Mouse (Mus musculus) cortical plate, adult 2 months (tissue): Measurements from ENCODE around the gene Xlr5c.

ENCODE experiments used
- CTCF ChIP-seq: fragments of 200-500 bp; IDR thresholded peaks from 2 replicates; pipeline ENCODE4 v1.5.1; 2011; ENCODE audit warnings: mild to moderate bottlenecking, control low read depth, low read length; ENCODE audit not compliant: insufficient read depth; ENCODE audit errors: extremely low read depth
- POLR2A ChIP-seq: fragments of 200-500 bp; IDR thresholded peaks from 2 replicates; pipeline ENCODE4 v1.6.1; 2011; ENCODE audit warnings: mild to moderate bottlenecking, low read length, control low read depth; ENCODE audit not compliant: insufficient read depth; ENCODE audit errors: extremely low read depth

- TF ChIP-seq CTCF: no peak
- no peak for TF ChIP-seq POLR2A
Observed at GRCm38 (mm10) chrX:73321029-73321428, 28.3 kb upstream of the Xlr5c start.
